Mouse (Mus musculus): ENCODE measurements around the gene Lmo7.

GRCm38 (mm10) chr14:101869661-101870060, 139.9 kb downstream of the Lmo7 start:
- no peak for TF ChIP-seq CTCF (IDR thresholded peaks at IDR 0.05; ENCODE audit: control insufficient read depth, insufficient read depth, insufficient replicate concordance, low read depth, low read length)
- TF ChIP-seq POLR2A (IDR thresholded peaks at IDR 0.05; ENCODE audit: control insufficient read depth, low read depth, low read length) = no peak
